Mouse (Mus musculus): Measurements from ENCODE around the gene Ssbp4.

The Ssbp4 gene

GRCm38 (mm10) chr8:70607603-70607897, 1.1 kb downstream of the Ssbp4 start:
- DNase-seq (ENCODE audit: low read depth, low spot score): no peak

GRCm38 (mm10) chr8:70606780-70607602, 1.7 kb downstream of the Ssbp4 start:
- peak; percentile 27 for DNase-seq (ENCODE audit: low read depth, low spot score)

GRCm38 (mm10) chr8:70605871-70606779, 2.5 kb downstream of the Ssbp4 start:
- DNase-seq (ENCODE audit: low read depth, low spot score): no peak

- DNase-seq (ENCODE audit: low read depth, low spot score): no peak
Observed at GRCm38 (mm10) chr8:70604558-70604957, 4.1 kb downstream of the Ssbp4 start.

GRCm38 (mm10) chr8:70602139-70602811, 6.4 kb downstream of the Ssbp4 start:
- DNase-seq (ENCODE audit: low read depth, low spot score): no peak

- DNase-seq (ENCODE audit: low read depth, low spot score): peak; percentile 91
Observed at GRCm38 (mm10) chr8:70601271-70601649, 7.4 kb downstream of the Ssbp4 start.

GRCm38 (mm10) chr8:70600473-70601270, 8.0 kb downstream of the Ssbp4 start:
- no peak for DNase-seq (ENCODE audit: low read depth, low spot score)

- no peak for DNase-seq (ENCODE audit: low read depth, low spot score)
Observed at GRCm38 (mm10) chr8:70599507-70600290, 9.0 kb downstream of the Ssbp4 start.

GRCm38 (mm10) chr8:70598722-70599121, 9.9 kb downstream of the Ssbp4 start:
- peak; percentile 50 for DNase-seq (ENCODE audit: low read depth, low spot score)

- peak; percentile 91 for DNase-seq (ENCODE audit: low read depth, low spot score)
Observed at GRCm38 (mm10) chr8:70598283-70598682, 10.4 kb downstream of the Ssbp4 start.

- no peak for DNase-seq (ENCODE audit: low read depth, low spot score)
Observed at GRCm38 (mm10) chr8:70597417-70598272, 11.0 kb downstream of the Ssbp4 start.

GRCm38 (mm10) chr8:70596775-70597416, 11.8 kb downstream of the Ssbp4 start:
- DNase-seq (ENCODE audit: low read depth, low spot score): peak; percentile 56

GRCm38 (mm10) chr8:70596216-70596615, 12.5 kb downstream of the Ssbp4 start:
- no peak for DNase-seq (ENCODE audit: low read depth, low spot score)

GRCm38 (mm10) chr8:70595811-70596210, 12.9 kb downstream of the Ssbp4 start:
- DNase-seq (ENCODE audit: low read depth, low spot score): no peak

- DNase-seq (ENCODE audit: low read depth, low spot score): no peak
Observed at GRCm38 (mm10) chr8:70594621-70595564, 13.8 kb downstream of the Ssbp4 start.

GRCm38 (mm10) chr8:70593961-70594609, 14.6 kb downstream of the Ssbp4 start, which contains the start of gene Isyna1:
Isyna1 (plus strand) TSS chr8:70594373.
- peak; percentile 91 for DNase-seq (ENCODE audit: low read depth, low spot score)

GRCm38 (mm10) chr8:70593173-70593572, 15.5 kb downstream of the Ssbp4 start:
- no peak for DNase-seq (ENCODE audit: low read depth, low spot score)

Measured in brain, adult 2 months (tissue).